Mouse (Mus musculus) embryo, embryonic 10.5 days (tissue): ENCODE measurements at regions not wholly inside any gene's neighbourhood (a gene's known extent, or its start where the extent isn't known, plus 50 kb on each side); places are given as distances from the start of the nearest gene placed in this dataset.

ENCODE experiments used
- DNase-seq: peaks from one replicate; pipeline ENCODE4 v3.0.0-alpha.2; 2015; ENCODE audit warnings: low spot score

DNA sequence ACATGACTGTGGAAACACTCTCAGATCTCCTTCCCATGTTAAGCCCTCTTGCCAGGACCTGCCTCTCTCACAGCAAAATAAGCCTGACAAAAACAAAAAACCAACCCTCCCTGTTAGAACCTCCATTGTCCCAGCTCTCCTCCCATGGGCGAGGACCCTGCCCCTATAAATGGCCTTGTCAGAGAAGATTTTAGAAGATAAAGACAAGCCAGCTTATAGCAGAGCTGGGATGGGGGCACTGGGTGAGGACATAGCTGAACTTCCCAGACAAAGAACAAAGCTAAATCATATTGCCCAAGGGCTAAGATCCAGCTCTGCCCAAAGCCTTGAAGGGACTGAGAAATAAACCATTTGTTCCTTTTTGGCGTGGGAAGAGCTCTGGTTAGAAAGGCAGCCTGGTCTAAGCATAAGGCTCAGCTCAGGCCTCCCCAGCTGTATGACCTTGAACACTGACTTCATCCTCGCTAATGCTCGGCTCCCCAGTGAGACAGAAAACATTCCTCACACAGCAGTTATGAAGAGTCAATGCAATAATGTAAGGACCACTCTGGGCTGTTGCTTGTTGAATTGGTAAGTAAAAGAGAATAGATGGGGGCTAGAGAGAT, 115.2 kb downstream of the Zfp36l2 start:
- DNase-seq: no peak

DNA sequence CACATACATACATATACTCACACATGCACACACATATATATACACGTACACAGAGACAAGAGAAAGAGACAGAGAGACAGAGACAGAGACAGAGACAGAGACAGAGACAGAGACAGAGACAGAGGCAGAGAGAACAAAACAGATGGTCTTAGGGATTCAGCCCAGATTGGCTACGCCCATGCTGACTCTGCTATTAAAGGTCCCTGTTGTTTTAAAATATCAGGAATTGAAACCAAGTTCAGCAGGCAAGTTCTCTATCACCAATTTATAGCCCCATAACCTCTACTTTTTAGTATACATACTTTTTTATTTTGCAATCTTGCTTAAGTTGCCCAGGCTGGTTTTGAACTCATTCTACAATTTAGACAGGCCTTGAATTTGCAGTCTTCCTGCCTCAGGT, 115.9 kb downstream of the Zfp36l2 start:
- no peak for DNase-seq

DNA sequence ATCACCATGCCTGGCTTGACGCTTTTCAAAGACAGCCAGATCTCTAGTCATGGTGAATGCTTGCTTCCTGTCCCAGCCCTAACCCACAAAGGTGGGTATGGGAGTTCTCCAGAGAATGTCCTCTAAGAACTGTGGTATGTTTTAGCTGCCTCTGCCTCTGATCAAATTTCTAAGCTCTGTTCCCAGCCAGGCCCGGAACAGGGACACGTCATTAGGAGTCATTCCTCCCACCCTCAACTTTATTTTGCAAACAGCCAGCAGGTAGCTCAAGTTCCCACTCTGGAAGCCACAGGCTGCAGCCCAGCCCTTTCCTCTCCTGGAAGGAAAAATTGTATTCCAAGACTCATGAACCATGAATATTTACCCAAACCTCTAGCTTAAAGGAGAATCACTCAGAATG, 117.2 kb downstream of the Zfp36l2 start:
- no peak for DNase-seq

DNA sequence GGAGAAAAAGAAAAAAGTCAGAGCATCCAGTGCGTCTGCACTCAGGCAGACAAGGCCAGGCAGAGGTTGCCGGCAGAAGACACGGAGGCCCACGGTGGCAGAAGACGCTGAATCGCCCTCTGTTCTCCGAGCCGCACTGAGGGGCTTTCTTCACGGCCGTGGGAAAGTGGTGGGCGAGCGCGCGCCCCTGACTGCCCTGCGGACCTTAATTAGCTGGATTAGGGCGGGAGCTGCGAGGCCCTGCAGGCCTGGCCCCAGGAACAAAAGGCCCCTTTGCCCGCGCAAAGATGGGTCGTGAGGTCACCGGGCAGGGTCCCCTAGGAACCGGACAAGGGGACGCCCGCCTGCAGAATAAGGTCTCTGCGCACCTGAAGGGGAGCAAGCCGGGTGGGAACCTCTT, 120.6 kb downstream of the Zfp36l2 start:
- peak; percentile 38 for DNase-seq

DNA sequence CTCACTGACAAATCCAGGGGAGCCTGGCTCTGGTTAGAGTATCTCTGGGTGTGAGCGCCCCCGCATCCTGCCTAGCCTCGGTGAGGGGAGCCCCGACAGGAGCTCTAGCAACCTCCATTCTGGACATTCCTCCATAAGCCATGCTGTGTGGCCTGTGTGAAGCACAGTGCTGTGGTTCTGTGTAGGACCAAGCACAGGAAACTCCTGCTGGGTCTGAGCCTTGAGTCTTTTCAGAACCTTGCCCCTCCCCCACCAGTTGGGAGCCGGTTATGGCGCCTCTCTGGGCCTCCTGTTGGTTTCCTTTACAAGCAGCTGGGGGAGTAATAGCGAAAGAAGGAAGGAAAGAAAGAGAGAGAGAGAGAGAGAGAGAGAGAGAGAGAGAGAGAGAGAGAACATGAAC, 124.0 kb downstream of the Zfp36l2 start:
- DNase-seq: no peak

DNA sequence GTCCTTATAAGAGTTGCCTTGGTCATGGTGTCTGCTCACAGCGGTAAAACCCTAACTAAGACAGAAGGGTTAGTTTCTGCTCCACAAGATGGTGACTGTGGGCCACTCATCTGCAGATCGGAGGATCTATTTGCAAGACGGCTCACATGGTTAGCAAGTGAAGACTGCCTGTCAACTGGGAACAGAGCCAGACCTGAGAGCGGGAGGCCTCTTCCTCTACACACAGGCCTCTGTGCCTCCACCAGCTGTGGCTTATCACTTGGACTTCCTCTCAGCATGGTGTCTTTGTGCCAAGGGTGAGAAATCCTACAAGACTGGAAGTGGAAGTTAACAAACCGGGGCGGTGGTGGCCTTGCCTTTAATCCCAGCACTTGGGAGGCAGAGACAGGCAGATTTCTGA, 126.1 kb downstream of the Zfp36l2 start:
- DNase-seq: no peak

DNA sequence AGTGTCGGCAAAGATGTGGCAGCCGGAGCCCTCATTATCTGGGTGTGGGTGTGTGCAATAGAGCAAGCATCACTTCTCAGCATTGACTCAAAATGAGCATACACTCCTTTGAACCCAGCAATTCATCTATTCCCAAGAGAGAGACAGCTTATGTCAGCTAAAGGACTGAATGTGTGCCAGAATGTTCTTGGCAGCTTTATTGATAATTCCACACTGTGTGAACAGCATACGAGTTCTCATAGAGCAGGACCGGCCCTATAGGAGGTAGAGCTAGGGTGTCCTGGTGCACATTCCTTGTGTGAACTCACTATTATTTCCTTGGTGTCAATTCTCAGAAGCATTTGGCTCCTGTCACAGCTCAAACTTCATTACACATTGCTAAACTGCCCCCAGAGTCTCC, 131.3 kb downstream of the Zfp36l2 start:
- DNase-seq: no peak

DNA sequence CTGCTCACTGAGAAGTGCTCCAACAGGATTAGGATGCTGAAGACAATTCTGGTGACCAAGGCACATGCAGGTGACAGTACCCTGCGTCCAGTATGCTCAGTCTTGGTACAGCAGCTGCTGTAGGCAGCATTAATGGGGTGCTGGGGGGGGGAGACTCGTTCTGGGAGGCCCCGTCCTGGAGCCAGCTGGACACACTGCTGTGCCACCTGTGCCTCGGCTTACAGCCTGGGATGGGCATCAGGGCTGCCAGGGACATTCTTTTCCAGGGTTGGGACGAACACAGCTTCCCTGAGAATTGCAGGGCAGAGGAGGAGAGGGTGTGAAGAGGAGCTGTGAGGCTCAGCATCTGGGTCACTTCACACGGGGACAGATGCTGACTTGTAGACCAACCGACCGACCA, 135.3 kb downstream of the Zfp36l2 start:
- DNase-seq: no peak

DNA sequence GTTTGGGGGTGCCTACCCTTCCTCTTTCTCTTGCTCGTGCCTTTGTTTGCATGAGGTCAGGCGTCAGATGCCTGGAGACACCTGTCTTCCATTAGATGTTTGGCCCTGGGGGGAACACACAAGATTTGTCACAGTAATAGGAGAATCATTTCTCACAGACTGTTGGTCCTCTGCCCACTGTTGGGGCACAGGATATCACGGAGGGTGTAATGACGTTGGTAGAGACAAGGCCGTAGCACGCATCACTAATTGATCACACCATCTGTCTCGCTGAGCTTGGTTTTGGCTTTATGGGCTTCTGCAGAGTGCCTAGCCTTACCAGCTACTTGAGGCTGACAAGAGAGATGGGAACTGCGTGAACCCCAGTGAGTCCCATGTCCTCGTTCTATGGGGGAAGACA, 136.5 kb downstream of the Zfp36l2 start:
- no peak for DNase-seq

DNA sequence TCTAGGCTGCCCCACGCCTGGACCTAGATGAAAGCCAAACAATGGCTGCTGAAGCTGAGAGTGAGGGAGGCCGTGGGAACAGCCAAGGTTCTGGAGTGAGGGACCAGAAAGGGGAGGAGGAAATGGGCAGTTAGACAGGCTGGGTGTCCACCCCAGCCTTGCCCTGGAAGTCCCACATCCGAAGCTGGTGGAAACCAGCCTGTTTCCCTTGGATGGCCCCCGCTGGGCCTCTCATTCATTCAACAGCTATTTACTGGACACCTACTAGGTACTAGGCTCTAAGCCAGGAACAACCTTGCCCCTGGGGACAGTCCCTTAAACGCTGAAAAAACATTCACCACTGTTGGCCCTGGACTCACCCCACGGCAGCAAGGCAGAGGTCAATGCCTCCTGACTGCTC, 139.2 kb downstream of the Zfp36l2 start:
- no peak for DNase-seq

DNA sequence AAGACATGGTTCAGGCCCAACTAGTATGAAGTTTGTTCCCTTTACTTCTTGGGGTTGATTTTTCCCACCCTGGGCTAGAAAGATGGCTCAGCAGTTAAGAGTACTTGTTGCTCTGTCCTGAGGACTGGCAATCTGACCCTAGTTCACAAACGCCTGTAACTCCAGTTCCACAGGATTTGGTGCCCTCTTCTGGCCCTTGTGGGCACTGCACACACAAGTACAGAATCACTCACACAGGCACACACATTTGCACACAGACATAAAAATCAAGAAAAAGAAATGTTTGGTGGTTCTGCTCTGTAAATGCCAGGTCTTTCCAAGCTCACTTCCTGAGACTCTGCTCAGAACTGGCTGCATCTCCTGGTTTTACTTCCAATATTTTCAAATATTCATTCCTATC, 140.2 kb downstream of the Zfp36l2 start:
- DNase-seq: no peak

DNA sequence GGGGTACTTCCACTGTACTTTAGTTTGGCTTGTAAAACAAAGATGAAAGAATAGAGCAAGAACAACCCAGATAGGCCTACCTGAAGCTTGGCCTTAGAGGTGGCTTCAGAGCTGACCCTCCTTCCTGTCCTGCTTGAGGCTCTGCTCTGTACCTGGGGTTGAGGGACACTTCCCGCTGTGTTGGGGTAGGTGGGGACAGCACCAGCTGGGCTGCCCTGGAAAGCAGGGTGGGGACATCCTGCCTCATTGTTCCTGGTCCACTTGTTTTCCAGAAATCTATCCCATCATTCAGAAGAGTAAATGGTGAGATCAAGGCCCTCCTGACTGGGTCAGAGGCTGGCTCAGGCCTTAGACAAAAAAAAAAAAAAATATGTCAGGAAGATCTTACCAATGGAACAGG, 141.9 kb downstream of the Zfp36l2 start:
- DNase-seq: no peak

DNA sequence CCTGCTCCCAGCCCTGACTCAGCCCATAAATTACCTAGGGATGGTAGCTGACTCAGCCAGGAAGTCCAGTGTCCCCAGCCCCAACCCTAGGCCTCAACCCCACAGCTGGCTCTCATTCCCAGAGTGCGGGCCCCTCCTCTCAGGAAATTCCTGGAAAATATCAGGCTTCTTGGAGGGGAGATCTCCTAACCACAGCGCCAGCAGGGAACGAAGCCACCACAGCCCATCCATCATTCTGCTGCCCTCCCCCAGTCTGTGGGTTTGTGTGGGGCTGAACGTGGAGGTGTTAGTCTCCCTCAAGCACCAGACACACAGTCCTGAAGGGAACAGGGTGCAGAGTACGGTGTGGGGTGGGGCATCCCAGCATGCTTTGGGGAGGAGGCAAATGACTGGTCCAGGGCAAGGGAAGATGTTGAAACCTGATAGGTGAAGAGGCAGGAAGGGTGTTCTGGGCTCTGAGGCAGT, 143.2 kb downstream of the Zfp36l2 start:
- peak; percentile 82 for DNase-seq

DNA sequence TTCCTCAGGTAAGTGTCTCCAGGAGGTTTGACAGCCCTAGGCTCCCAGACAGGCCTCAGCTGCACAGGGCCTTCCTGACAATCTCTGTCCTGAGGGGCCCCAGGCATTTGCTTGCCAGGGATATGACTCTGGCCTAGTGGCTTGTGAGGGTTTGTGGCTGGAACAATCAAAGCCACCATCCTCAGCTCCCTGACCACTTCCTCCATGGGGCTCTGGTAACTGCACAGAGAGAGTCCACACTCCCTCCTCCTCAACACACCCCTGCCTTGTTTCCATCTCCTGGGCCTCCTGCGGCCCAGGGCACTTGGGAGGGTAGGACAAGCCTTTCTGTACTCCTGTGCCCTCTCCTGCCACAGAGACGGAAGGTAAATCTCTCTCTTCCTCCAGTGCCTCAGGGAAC, 144.6 kb downstream of the Zfp36l2 start:
- DNase-seq: no peak

DNA sequence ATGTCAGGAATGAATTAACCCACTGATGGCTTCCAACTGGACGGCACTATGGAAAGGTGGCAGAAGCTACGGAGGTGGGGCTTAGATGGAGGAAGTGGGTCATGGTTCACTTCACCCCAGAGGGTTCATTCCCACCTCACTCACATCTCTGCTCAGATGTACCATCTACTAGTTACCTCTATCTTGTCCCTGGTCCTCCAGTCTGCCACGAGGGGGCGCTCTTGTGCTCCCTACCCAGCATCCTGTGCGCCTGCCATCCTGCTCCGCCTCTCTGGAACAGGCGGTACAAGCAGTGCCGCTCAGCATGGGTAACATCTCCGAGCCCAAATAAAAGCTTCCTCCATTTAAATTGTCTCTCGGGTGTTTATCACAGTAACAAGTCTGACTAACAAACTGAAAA, 148.3 kb downstream of the Zfp36l2 start:
- DNase-seq: no peak

DNA sequence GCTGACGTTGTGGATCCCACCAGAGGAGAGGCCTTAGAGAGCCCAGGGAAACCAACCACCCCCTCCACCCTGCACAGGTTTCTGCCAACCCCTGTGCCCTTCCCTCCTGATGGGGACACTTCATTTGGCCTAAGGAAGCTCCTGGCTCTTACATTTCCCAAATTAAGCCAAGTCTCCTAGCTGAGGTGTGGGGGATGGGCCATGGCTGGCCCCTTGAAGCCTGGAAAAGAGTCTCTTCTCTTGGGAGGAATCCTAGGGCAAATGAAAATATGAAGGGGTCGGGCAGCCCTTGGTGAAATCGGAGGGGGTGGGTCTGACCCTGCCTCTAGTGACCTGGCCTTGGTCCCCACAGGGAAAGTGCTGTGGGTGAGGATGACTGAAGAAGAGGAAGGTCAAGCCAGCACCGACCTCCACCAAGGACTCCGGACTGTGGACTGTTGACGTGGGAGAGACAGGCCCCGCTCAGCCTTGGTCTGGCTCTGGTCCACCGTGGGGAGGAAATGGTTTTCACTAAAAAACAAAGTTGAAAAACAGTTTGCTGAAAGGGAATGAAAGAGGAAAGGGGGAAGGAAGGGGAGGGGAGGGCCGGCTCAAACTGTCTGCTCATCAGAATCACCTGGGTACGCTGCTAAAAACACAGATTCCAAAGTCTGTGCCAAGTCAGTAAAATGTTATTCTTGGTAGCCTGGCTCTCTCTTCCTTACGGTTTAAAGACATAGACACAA, 150.0 kb downstream of the Zfp36l2 start:
- no peak for DNase-seq

DNA sequence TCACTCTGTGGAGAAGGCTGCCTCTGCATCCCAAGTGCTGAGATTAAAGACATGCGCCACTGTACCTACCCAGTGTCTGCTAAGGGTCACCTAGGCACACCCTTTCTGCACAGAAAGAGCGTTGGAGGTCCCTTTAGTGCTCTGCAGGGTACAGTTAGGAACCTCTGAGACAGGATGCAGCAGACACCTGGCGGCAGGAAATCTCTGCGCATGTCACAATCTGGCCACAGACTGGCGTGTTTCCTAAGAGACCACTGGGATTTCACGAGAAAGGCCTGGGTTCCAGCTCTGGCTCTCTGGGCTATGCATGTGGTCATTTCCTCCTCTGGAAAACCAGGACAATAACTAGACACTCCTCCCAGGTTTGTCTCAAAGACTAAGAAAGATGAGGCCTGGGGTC, 151.7 kb downstream of the Zfp36l2 start:
- DNase-seq: no peak

DNA sequence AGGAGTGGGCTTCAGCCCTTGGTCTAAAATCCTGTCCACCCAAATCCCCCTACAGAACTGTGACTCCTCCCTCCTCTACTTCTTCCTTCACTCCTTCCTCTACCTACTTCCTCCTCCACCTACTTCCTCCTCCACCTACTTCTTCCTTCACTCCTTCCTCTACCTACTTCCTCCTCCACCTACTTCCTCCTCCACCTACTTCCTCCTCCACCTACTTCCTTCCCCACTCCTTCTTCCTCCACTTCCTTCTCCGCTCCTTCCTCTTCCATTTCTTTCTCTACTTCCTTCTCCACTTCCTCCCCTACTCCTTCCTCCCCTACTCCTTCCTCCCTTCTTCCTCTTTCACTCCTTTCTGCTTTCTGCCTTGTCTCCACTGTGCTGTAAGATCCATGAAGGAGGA, 152.9 kb downstream of the Zfp36l2 start:
- no peak for DNase-seq

DNA sequence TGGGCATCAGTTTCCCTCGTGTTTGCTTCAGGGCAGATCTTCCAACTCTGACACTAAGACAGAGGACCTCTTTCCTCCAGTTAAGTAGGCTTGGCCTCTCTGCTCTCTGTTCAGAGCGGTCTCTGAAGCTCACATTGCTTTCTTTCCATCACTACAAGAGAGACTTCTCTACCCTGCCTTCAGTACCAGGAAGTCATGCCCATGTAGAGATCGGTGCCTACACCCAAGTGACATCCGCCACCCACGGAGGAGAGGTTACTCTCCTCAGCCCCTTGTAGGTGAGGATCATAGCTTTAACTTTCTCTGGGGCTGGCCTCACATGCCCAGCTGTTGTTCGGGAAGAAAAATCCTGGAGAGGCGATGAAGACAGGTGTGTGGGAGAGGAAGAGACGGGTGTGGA, 155.3 kb downstream of the Zfp36l2 start:
- no peak for DNase-seq

DNA sequence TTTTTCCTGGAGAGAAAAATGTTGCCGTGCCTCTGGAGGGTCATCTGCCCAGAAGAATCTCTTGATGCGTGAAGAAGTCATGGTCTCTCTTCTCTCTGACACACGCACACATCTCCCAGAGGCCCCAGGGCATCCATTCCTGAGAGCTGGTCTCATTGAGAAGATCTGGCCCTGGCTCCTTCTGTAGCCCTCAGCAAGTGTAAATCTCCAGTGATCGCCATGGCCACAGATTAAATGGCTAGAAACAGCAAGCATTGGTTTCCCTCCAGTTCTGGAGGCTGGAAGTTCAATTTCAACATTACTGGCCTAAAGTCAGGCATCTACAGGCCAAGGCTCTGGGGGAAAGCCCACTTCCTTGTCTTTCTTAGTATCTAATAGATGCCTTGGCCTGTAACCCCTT, 155.9 kb downstream of the Zfp36l2 start:
- DNase-seq: no peak

DNA sequence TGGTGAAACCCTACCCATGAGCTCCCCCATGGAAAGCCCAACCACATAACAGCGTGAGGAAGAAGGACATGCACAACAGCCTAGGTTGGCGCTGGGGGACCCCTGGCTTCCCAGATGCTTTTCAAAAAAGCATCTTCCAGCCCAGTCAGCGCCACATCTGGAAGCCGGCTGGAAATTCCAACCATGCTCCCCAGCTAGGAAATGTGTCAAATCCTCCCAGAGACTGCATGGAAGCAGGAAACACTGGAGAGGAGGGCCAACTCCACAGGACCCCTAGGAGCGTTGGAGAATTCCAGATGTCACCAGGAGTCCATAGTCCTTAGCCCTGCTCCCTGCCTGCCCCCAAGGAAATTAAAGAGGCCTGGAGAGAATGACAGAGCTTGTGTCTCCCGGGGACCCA, 156.4 kb downstream of the Zfp36l2 start:
- peak; percentile 57 for DNase-seq

DNA sequence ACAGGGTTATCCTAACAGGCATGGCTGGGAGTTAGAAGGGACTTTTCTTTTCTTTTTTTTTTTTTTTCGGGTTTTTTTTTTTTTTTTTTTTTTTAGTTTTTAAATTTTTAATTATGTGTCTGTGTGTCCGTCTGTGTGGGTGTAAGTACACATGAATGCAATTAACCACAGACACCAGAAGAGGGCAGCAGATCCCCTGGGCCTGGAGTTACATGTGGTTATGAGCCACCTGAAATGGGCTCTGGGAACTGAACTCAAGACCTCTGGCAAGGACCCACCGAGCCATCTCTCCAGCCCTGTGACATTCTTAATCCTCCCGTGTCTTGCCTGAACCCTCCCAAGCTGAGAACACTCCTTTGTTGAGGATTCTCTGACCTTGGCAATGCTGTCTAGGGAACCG, 157.0 kb downstream of the Zfp36l2 start:
- peak; percentile 35 for DNase-seq

DNA sequence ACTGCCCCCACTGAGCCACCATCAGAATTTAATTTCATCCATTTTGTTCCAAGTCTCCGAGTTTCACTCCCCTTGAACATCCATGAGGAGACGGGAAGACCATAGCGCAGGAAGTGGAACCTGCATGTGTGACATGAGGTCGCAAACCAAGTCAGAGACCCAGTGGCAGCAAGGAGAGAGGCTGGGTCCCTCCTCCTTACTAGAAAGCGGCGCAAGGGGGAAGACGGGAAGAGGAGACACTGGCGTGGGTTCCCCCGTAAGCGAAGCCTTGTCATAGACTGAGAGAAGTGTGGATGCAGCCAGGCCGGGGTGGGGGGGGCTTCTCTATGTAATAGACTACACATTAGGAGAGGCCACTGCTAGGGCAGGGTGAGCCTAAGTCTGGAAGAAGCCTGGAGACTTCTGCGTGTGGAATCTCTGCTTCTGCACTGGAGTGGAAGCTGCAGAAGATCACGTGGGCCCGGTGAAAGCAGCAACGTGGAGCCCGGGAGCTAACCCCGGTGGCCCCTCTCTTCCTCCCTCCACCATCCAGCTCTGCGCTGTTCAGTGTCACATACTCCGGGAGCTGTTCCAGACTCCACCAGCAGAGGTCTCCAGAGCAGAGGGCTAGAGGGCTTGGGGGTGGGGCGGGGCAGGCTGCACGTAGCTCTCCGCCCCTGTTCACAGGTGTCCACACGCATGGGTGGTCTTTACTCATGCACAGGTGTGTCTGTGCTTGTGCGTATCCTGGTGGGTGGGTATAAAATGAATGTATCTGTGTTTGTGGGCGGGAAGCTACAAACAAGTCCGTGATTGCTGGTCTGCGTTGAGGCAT, 159.4 kb downstream of the Zfp36l2 start:
- peak; percentile 96 for DNase-seq
